Mouse (Mus musculus) brain, adult 2 months (tissue): ENCODE measurements around the gene Ccdc85c.
A peak's percentile ranks its signal among the peaks of the same experiment; 100 is the strongest.

Experiments
- DNase-seq: peaks from one replicate; pipeline ENCODE4 v3.0.0; 2011; ENCODE audit warnings: low read depth, low spot score

Gene Ccdc85c

GRCm38 (mm10) chr12:108217572-108217971 lies 57.7 kb downstream of the Ccdc85c start:
- DNase-seq: peak; percentile 77

- DNase-seq: no peak
Observed at GRCm38 (mm10) chr12:108216611-108217370, 58.4 kb downstream of the Ccdc85c start.

DNA sequence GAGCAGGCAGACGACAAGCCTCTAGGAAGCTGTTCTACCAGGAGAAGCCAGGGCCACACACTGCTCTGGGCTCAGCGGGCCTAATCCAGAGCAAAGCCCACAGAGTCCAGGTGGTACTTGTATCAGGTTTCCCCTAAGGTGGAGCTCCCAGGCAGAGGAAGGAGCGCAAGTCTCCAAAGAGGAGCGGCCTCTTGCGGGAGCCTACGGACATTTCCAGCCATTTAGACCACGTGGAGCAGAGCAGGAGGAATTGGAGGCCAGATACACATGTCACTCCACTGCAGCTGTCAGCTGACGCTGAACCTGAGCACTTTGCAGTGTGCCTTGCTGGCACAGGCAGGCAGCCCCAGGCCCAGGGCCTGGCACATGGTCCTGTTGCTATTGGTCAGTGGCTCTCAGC lies 60.1 kb downstream of the Ccdc85c start:
- DNase-seq: no peak

DNA sequence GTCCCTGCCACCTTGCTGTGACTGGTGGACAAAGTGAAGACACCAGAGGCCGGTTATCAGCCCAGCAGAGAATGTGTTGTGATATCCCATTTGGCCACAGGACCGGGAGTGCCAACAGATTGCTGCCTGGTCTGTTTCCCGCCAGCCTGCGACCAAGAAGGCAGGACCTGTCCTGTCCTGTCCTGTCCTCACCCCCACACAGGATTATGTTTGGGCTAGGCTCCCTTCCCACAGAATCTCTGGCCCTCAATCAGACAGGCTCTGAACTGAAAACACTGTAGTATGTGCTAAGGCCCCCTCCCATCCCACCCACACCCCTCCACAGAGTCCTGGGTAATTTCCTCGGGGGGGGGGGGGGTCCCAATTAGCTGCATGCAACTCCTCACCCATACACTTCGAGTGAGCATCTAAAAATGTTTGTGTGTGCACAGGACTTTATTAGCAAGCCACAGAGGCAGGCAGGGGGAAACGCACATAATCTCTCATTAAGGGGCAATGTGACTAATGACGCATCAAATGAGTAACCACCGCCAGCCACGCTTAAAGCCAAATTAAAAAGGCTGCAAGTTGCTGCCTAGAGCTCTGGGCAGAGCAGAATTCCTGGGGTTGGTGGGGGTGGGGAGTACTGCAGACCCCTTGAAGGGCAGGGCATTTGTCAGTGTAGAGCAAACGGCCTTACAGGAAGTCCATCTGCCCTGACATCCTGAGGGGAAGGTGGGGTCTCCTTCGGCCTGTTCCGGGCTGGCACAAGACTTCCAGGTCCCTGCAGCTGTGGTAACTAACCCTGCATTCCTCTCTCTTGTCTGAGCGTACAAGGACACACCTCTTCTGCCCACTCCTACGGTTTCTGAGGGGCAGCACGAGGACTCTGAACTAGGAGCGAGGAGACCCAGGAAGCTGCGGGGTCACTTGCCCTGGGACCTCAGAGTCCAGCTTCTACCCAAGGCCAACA lies 61.9 kb downstream of the Ccdc85c start:
- DNase-seq: peak; percentile 71

- DNase-seq: no peak
Observed at GRCm38 (mm10) chr12:108212476-108212875, 62.7 kb downstream of the Ccdc85c start.

GRCm38 (mm10) chr12:108212071-108212470 lies 63.2 kb downstream of the Ccdc85c start:
- DNase-seq: no peak

GRCm38 (mm10) chr12:108210623-108211022 lies 64.6 kb downstream of the Ccdc85c start:
- no peak for DNase-seq

DNA sequence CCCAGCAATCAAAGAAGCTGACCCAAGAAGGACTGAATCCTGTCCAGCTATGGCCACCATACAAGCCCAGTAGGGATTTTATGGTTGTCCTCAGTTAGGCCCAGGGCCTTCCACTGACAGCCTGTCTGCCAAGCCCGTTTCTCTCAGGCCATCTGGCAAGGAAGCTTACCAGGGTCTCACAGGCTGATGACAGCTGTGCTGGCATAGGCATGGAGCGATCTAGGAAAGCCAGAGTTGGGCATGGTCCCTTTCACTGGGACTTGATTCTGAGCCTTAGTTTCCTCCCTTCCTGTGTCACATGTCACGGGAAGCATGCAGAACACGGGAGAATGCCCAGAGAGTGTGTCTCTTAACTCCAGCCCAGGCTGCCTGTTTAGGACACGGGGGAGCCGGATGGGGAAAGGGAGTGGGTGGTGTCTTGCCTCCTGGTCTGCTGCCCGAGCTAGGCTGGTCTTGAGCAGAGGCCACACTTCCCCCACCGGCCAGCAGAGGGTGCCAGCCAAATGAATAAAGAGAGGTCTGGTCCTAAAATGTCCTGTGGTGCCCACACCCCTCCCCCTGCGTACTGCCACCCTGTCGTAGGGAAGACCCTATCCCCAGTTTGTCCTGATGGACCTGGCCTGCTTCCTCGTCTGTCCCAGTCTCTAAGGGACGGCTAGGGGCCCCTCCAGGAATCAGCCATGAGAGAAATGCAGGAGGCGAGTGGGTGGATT lies 66.3 kb downstream of the Ccdc85c start:
- peak; percentile 88 for DNase-seq

- no peak for DNase-seq
Observed at GRCm38 (mm10) chr12:108208216-108208615, 67.0 kb downstream of the Ccdc85c start.

GRCm38 (mm10) chr12:108206641-108207040 lies 68.6 kb downstream of the Ccdc85c start:
- peak; percentile 74 for DNase-seq

DNA sequence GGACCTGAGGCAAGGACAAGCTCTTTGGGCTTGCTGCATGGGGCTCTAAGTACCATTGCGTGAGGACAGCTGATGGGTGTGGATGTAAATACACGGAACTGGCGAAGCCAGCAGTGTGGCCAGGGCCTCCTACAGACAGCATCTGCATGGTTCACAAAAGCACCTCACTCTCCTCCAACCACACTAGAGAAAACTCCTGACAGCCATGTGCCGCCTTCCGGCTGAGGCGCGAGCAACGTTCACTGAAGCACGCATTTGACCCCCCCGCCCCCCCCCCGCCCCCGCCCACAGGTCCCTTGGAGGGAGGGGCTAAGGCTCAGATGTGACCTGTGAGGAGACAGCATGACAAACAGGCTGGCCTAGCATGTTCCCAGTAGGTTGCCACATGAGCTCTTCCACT lies 70.2 kb downstream of the Ccdc85c start:
- no peak for DNase-seq

GRCm38 (mm10) chr12:108203895-108204294 lies 71.3 kb downstream of the Ccdc85c start:
- no peak for DNase-seq

- DNase-seq: peak; percentile 72
Observed at GRCm38 (mm10) chr12:108200094-108200493, 75.1 kb downstream of the Ccdc85c start.

DNA sequence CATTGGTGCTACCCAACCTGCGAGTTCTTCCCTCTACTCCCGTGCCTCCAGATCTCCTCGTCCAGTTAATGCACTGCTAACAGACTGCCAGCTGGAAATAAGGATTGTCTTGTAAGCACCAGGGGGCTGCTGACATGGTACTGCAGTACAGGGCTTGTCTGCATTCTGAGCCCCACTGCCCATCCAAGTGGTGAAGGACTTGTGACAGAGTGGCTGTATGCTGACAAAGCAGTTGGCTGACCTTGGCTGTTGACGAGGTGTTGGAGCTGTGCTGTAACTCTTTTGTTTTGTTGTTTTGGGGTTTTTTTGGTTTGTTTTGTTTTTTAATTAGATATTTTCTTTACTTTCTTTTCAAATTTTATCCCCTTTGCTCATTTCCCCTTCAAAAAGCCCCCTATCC lies 76.8 kb downstream of the Ccdc85c start:
- no peak for DNase-seq

GRCm38 (mm10) chr12:108195761-108196160 lies 79.5 kb downstream of the Ccdc85c start:
- no peak for DNase-seq

GRCm38 (mm10) chr12:108193878-108194277 lies 81.3 kb downstream of the Ccdc85c start:
- peak; percentile 78 for DNase-seq

DNA sequence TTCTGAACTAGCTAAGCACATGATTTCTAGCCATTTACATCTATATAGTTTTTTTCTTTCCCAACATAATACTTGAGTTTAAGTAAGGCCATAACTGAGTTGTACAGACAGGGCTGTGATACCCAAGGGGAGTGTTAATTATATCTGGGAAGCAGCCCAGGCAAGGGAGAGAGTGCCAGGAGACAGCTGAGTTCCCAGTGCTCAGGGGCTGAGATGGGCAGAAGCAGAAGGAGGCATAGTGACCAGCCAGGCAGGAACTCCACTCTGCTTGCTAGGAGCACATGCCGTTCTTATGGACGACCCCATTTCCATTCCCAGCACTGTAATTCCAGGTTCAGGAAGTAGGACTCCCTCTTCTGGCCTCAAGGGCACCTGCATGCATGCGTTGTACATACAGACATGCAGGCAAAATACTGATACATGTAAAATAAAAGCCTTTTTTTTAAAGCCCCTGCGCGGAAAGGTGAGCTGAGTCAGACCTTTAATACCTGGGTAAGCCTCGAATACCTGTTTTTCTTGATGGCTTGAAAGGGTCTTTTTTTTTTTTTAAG lies 87.6 kb downstream of the Ccdc85c start:
- no peak for DNase-seq

DNA sequence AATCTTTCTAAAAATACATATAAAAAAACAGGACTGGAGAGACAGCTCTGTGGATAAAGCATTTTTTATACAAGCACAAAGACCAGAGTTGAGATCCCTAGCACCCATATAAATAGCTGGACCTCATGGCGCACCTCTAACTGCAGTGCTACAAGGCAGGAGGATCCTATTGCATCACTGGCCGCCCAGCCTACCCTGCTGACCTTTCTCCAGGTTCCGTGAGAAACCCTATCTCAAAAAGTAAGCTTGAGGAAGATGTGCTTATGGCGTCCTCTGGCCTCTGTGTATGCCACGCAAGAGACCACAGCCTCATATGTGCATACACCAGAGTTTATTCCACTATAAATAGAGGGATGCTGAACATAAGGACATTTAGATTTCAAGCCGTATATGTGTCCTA lies 93.5 kb downstream of the Ccdc85c start:
- no peak for DNase-seq

GRCm38 (mm10) chr12:108179321-108180266 lies 95.6 kb downstream of the Ccdc85c start, which contains the start of gene Ccnk:
Ccnk (plus strand) TSS chr12:108179579.
- DNase-seq: peak; percentile 100

DNA sequence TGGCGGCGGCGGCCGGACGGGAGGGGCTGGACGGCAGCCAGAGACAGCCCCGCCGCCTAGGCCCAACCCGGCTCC lies 96.1 kb downstream of the Ccdc85c start, which contains the start of gene Setd3:
TSS of gene Setd3 (minus strand) at position 69 of the 75 bp plus-strand sequence.
- DNase-seq: no peak
